Mouse (Mus musculus): Measurements from ENCODE around the gene Med16. TPM values are rescaled to one million over a fixed set of nuclear protein-coding genes. Genes with fewer than 3 reads are reported as not detected.

The Med16 gene
- total and polyA plus RNA-seq, 2 experiments from 2014 or later: 36.2 to 64.7 TPM

GRCm38 (mm10) chr10:79918231-79919078, 9.7 kb upstream of the Med16 start:
- Histone ChIP-seq H3K9ac (replicated peaks; ENCODE audit: low read depth, low read length) (no peak overlapping the region), H3K9me3 (replicated peaks; ENCODE audit: control insufficient read depth, low read length) (no peaks in the 10 kb centered on the region), H3K27me3 (ENCODE audit: control insufficient read depth, insufficient read depth, low read length) (peaks cover 61% of the 10 kb centered on the region), H3K4me3 (ENCODE audit: low read depth, low read length) (no peak overlapping the region), H3K36me3 (replicated peaks; ENCODE audit: control insufficient read depth, insufficient read depth, low read length) (no peaks in the 10 kb centered on the region), H3K4me2 (ENCODE audit: low read depth, low read length) (peak overlapping the region; percentile 36), H3K27ac (ENCODE audit: low read depth) (no peak overlapping the region), H3K4me1 (ENCODE audit: control insufficient read depth, insufficient read depth) (peaks cover 32% of the 10 kb centered on the region)
- TF ChIP-seq EP300 (IDR thresholded peaks at IDR 0.05; ENCODE audit: low read depth) (no peak), CTCF (IDR thresholded peaks at IDR 0.05; ENCODE audit: low read depth) (no peak)
- ATAC-seq (ENCODE audit: insufficient read depth, low read depth) (no peak), DNase-seq (ENCODE audit: low spot score) (no peak)
- WGBS: 6% methylated on average over 35 of the region's 35 CpGs

- WGBS: 74% methylated on average over 5 of the region's 5 CpGs
- no peak for ATAC-seq (ENCODE audit: insufficient read depth, low read depth)
- peaks cover 33% of the 10 kb centered on the region for H3K4me1 ChIP-seq (ENCODE audit: control insufficient read depth, insufficient read depth)
- no peaks in the 10 kb centered on the region for H3K9me3 ChIP-seq (replicated peaks; ENCODE audit: control insufficient read depth, low read length)
- DNase-seq (ENCODE audit: low spot score): no peak
- peaks cover 53% of the 10 kb centered on the region for H3K27me3 ChIP-seq (ENCODE audit: control insufficient read depth, insufficient read depth, low read length)
- H3K4me2 ChIP-seq (ENCODE audit: low read depth, low read length): peak overlapping the region; percentile 94; the same call in 1 of the 2 replicates
- 0 out of 2 replicates have a peak overlapping the region, but pooled peaks have one; percentile 97 for H3K9ac ChIP-seq (replicated peaks; ENCODE audit: low read depth, low read length)
- H3K27ac ChIP-seq (ENCODE audit: low read depth): no peak overlapping the region
- TF ChIP-seq EP300 (IDR thresholded peaks at IDR 0.05; ENCODE audit: low read depth) (no peak), CTCF (IDR thresholded peaks at IDR 0.05; ENCODE audit: low read depth) (no peak)
- H3K36me3 ChIP-seq (replicated peaks; ENCODE audit: control insufficient read depth, insufficient read depth, low read length): no peaks in the 10 kb centered on the region
- H3K4me3 ChIP-seq (ENCODE audit: low read depth, low read length): peak overlapping the region; percentile 86; the same call in 1 of the 2 replicates
Observed at GRCm38 (mm10) chr10:79917532-79918100, 8.9 kb upstream of the Med16 start.

GRCm38 (mm10) chr10:79916808-79917531, 8.2 kb upstream of the Med16 start, which contains the start of gene Kiss1r:
TSS of gene Kiss1r (plus strand) at chr10:79916971.
- TF ChIP-seq CTCF (IDR thresholded peaks at IDR 0.05; ENCODE audit: low read depth) (no peak), EP300 (IDR thresholded peaks at IDR 0.05; ENCODE audit: low read depth) (no peak)
- H3K4me3 ChIP-seq (ENCODE audit: low read depth, low read length): peak within 1 kb of the TSS; percentile 86
- peaks cover 33% of the 10 kb centered on the region for H3K4me1 ChIP-seq (ENCODE audit: control insufficient read depth, insufficient read depth)
- peak; percentile 81 for ATAC-seq (ENCODE audit: insufficient read depth, low read depth)
- peak within 1 kb of the TSS; percentile 94 for H3K4me2 ChIP-seq (ENCODE audit: low read depth, low read length)
- H3K9ac ChIP-seq (replicated peaks; ENCODE audit: low read depth, low read length): peak within 1 kb of the TSS; percentile 97
- H3K9me3 ChIP-seq (replicated peaks; ENCODE audit: control insufficient read depth, low read length): no peaks in the 10 kb centered on the region
- peak; percentile 84 for DNase-seq (ENCODE audit: low spot score)
- H3K36me3 ChIP-seq (replicated peaks; ENCODE audit: control insufficient read depth, insufficient read depth, low read length): peaks cover 3% of the 10 kb centered on the region; the same call in 1 of the 2 replicates
- 2% methylated on average over 40 of the region's 42 CpGs for WGBS
- peaks cover 47% of the 10 kb centered on the region for H3K27me3 ChIP-seq (ENCODE audit: control insufficient read depth, insufficient read depth, low read length)
- peak within 1 kb of the TSS; percentile 80 for H3K27ac ChIP-seq (ENCODE audit: low read depth)

GRCm38 (mm10) chr10:79916081-79916480, 7.4 kb upstream of the Med16 start:
- peak overlapping the region; percentile 80; the same call in 1 of the 2 replicates for H3K27ac ChIP-seq (ENCODE audit: low read depth)
- peaks cover 38% of the 10 kb centered on the region for H3K27me3 ChIP-seq (ENCODE audit: control insufficient read depth, insufficient read depth, low read length)
- ATAC-seq (ENCODE audit: insufficient read depth, low read depth) (no peak), DNase-seq (ENCODE audit: low spot score) (no peak)
- peaks cover 27% of the 10 kb centered on the region for H3K4me1 ChIP-seq (ENCODE audit: control insufficient read depth, insufficient read depth)
- TF ChIP-seq CTCF (IDR thresholded peaks at IDR 0.05; ENCODE audit: low read depth) (no peak), EP300 (IDR thresholded peaks at IDR 0.05; ENCODE audit: low read depth) (no peak)
- H3K36me3 ChIP-seq (replicated peaks; ENCODE audit: control insufficient read depth, insufficient read depth, low read length): peaks cover 9% of the 10 kb centered on the region
- peak overlapping the region; percentile 97 for H3K9ac ChIP-seq (replicated peaks; ENCODE audit: low read depth, low read length)
- peak overlapping the region; percentile 86 for H3K4me3 ChIP-seq (ENCODE audit: low read depth, low read length)
- H3K9me3 ChIP-seq (replicated peaks; ENCODE audit: control insufficient read depth, low read length): no peaks in the 10 kb centered on the region
- peak overlapping the region; percentile 94 for H3K4me2 ChIP-seq (ENCODE audit: low read depth, low read length)
- WGBS: 6% methylated on average over 8 of the region's 8 CpGs

GRCm38 (mm10) chr10:79914948-79915596, 6.3 kb upstream of the Med16 start:
- TF ChIP-seq CTCF (IDR thresholded peaks at IDR 0.05; ENCODE audit: low read depth) (no peak), EP300 (IDR thresholded peaks at IDR 0.05; ENCODE audit: low read depth) (no peak)
- ATAC-seq (ENCODE audit: insufficient read depth, low read depth) (no peak), DNase-seq (ENCODE audit: low spot score) (no peak)
- Histone ChIP-seq H3K9ac (replicated peaks; ENCODE audit: low read depth, low read length) (peak overlapping the region; percentile 5; the same call in 1 of the 2 replicates), H3K4me3 (ENCODE audit: low read depth, low read length) (no peak overlapping the region), H3K27ac (ENCODE audit: low read depth) (no peak overlapping the region), H3K4me1 (ENCODE audit: control insufficient read depth, insufficient read depth) (peaks cover 27% of the 10 kb centered on the region), H3K36me3 (replicated peaks; ENCODE audit: control insufficient read depth, insufficient read depth, low read length) (peaks cover 19% of the 10 kb centered on the region), H3K4me2 (ENCODE audit: low read depth, low read length) (no peak overlapping the region; the same call in 1 of the 2 replicates), H3K9me3 (replicated peaks; ENCODE audit: control insufficient read depth, low read length) (no peaks in the 10 kb centered on the region), H3K27me3 (ENCODE audit: control insufficient read depth, insufficient read depth, low read length) (peaks cover 28% of the 10 kb centered on the region)
- 63% methylated on average over 7 of the region's 7 CpGs for WGBS

Measured in heart, postnatal 0 days (tissue).